Mouse (Mus musculus) urinary bladder, postnatal 10 days (tissue): Measurements from ENCODE around the gene Hacd1.
"Not testable (repeated sequence)": the region's sequence is repeated elsewhere in the genome, so short reads cannot be mapped to it uniquely, and the experiment has no call there.

Experiments used
- DNase-seq: peaks from one replicate; pipeline ENCODE4 v3.0.0; 2022; ENCODE audit warnings: low spot score

Gene Hacd1

DNA sequence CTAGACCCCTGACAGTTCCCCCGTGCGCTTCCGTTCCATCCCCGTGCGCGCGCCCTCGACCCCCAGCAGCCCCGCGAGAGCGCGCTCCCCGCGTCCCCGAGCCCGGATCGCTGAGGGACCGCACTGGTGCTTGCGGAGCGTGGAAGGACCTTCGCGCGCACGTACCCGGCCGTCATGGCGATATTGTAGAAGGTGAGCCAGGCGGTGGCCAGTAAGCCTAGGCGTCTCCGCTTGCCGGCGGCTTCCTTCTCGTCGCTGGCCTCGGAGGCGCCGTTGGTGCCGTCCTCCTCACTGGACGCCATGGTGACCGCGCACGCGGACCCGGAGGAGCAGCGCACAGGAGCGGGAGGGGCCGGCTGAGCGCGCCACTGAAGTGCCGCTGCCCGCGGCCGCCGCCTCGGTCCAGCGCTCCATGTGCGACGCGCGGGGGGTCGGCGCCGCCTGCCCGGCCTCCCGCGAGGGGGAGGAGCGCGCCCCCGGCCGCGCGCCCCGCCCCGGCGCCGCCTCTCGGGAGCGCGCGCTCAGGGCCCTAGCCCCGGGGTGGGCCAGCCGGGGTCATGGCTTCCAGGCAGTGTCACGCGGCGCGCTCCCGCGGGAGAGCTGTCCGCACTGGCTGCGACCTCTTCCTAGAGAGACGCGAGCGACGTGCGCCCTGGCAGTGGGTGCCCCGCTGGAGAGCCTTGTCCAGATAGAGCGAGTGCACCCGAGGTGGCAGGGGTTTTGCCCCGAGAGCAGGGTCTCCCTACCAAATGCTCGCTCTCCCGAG, at the start of gene Hacd1:
Hacd1 (minus strand) TSS at position 570 of the 766 bp plus-strand sequence.
- DNase-seq = no peak

DNA sequence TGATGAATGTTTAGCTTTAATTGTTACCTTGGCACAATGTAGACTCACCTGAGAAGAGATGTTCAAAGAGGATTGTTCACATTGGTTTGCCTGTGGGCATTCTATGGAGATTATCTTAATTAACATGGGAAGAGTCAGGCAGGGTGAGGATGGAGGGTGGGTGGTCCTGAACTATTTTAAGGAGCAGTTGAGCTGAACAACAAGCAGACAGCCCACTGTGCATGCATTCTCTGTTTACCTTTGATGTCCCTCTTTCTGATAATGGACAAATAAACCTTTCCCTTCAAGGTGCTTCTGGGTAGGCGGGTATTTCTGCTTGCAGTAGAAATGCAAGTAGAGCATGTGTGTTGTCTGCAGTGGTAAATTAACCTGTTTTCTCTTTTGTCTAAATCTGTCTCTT, 48.0 kb upstream of the Hacd1 start:
- no peak for DNase-seq

DNA sequence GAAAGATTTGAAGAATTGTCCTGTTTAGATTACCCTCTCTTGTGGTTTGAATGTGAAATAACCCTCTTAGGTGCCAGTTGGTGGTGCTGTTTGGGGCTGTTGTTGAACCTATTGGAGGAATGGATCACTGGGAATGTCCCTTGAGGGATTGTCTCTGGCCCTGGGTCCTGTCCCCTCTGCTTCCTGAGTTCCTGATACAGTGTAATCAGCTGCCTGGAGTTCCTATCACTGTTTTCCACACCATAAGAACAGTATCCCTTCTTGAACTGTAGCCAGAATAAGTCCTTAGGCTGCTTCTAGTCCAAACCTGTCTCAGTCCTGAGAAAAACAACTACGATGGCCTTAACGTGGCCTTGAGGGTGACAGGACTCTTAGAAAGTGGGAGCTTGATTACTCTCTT, 46.7 kb upstream of the Hacd1 start:
- no peak for DNase-seq

DNA sequence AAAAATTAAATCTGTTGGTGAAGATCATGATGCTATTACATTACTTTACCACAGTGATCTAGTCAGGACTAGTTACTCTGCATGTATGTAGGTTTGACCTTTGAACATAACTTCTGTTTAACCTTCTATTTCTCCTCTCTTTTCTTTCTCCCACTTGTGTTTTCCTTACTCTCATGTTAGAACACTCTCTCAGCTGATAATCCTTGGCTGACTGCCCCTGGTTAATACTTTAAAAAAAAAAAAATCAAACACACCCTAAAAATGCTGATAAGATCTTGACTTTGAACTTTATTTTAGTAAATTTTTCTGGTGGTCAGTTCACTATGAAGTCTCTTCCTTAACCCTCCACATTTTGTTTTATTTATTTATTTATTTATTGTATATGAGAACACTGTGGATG, 44.6 kb upstream of the Hacd1 start:
- DNase-seq = no peak

DNA sequence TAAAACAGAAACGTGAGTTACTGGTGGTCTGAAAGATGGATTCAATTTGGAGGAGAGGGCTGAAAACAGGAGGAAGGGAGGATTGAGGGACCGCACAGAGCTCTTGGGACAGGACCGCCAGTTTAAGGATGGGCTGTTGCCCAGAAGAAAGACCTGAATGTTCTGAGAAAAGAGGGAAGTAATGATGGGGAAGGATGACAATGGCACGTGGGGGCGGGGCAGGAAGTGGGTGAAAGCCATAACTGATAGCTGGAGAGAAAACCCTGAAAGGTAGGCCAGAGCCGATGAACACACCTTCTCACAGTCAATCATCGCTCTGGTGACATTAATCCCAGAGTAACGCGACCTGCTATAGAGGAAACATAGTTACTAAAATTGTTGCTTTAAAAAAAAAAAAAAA, 22.6 kb upstream of the Hacd1 start:
- not testable (repeated sequence) for DNase-seq

DNA sequence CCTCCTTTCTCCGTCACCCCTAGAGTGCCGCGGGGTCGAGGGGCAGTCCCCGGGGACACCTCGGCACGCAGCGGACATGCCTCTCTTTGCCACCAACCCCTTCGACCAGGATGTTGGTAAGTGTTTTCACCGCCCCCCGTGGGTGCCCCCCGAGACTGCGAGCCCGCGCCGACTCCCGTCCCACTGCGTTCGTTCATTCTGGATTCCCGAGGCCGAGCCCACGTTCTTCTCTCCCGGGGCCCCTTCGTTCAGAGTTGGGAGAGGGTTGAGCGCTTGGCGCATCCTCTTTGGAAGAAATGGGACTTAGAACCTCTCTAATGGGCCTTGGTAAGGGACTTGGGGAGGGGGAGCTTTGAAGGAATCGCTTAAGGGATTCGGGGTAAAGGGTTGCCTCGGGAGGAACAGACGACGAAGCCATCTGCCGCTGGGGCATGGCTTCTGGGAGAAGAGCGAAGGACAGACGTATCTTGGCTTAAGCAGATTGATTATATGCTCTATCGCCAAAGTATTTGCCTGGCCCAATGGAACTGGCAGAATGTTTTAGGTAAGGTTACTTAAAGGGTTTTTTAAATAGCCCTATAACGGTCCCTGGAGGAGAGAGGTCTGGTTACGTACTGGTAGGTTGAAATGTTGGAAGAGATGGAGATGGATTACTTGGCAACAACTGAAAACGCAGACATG, 18.4 kb upstream of the Hacd1 start:
- no peak for DNase-seq

DNA sequence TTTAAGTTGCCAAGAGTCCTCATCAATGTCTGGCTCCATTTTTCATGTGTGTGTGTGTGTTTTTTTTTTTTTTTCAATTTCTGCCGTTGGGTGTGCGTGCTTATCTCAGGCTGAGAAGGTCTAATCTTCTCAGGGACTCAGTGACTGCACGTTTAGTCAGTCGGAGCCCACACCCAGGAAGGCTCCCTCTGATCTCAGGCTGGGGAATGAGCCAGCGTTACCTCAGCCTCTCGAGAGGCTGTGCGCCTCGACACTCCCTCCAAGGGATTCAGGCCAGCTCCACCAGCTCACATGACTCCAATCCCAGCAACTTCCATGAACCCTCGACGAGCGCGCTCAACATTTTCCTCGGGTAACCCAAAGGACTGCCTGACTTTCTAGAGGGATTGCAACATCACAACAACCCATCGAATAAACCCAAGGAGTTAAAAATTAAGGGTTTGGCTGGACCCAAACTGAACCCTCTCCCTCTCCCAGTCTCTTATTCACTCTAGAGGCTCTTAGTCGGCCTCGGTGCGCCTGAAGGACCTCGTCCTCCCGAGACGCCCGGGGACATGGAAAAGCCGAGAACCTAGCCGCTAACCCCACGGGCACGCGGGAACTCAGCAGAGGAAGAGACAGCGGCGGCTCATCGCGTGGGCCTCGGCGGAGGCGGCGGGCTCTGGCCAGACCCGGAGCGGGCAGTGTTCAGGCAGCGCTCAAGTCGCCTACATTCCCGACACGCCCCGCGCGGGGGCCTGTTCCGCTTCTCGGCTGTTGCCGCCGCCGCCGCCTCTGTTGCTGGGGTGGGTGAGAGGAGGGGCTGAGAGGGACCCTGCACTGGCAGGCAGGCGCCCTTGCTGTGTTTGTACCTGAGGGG, 17.7 kb upstream of the Hacd1 start, which contains the start of gene Stam:
Stam (plus strand) TSS at position 737 of the 859 bp plus-strand sequence.
- DNase-seq = peak; percentile 69

DNA sequence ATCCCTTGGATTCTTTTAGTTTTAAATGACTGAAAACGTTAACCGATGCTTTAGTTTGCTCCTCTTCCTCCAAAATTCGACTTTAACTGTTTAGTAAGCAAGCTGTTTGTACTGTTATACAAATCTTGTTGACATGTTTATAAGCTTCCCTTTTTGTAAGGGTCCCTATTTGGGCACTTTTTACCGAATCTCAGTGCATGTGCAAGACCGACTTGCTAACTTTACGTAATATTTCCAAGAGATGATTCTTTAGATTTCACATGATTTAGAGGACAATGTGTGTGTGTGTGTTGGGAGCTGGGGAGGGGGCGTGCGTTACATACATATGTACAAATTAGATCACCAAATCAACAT, 17.1 kb upstream of the Hacd1 start:
- DNase-seq = no peak

DNA sequence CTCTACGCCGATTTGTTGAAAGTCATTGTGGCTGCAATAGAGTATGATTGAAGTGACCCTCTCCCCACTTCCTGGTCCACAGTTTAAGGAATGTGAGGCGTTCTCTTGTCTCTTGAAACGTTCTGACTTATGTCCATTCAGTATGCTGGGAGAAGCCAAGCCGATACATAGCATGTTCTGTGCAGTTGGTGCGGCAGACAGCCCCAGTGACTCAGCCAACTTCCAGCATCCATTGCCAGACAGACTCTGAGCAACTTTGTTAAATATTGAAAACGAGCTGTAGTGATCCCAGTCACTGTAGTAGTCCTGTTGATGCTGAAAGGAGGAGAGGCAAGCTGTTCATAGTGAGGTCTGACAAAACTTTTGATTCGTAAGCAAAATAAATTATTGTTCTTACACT, 14.5 kb upstream of the Hacd1 start:
- no peak for DNase-seq

DNA sequence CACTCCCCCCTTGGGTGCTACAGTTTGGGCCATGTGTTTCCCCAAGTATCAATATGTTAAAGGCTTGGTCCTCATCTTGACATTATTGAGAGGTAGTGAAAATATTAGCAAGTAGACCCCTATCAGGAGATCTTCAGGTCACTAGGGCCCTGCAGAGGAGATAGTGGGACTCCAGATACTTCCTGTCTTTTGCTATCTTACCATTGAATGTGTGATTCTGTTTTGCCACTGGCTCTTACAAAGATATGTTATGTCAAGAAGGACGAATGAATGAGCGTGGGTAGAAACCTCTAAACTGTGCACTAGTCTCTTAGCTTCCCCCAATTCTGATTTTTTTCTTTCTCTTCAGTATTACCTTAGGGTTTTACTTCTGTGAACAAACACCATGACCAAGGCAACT, 13.1 kb upstream of the Hacd1 start:
- DNase-seq = no peak

DNA sequence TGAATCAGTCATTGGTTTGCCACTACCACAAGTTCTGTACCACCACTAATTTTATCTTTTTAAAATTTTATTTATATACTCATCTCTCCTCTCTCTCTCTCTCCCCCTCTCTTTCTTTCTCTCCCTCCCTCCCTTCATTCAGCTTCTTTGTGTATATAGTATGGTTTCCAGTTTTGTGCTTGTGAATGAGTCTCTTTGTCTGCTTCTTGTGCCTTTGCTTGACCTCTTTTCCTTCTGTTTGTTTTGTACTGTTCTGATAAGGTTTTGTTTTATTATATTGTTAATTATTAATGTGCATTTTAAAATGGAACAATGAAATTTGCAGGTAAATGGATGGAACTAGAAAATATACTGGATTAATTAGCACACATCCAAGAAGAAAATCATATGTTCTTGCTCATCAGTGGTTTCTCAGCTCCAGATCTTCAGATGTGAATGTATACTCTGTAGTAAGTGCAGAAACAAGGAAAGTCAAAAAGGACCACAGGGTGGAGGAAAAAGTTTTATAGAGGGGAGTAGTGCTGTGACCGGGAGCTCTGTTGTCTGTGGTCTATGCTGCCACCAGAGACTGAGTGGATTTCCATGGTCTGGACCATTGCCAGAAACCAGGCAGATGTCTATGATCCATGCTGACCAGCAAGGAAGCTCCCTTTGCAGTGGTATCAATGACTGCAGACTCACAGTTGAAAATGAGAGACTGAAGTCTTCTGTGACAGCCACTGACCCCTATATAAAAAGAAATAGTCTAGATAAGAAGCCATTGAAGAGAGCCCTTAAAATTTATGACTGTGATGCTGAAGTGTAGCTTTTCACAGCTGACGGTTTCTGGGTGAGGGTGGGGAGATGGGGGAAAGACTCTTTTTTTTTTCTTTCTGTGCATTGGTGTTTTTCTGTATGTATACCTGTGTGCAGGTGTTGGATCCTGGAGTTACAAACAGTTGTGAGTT, 10.0 kb upstream of the Hacd1 start:
- DNase-seq = no peak

DNA sequence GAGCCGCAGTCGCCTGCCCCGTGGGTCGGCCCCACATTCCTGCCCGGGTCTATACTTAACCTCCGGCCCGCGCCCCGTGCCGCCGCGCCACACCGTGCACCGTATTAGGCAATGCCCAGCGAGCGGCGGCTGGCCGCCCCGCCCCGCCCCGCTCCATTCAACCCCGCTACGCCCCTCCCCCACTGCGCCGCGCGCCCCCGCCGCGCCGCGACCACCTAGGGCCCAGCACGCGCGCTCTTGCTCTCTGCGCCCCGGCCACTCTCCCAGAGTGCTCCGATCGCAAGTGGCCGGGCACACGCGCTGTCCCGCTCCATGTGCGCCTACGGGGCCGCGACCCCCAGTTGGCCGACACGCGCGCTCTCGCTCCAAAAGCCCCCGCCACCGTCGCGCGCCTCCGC, 768 bp downstream of the Hacd1 start:
- peak; percentile 25 for DNase-seq

DNA sequence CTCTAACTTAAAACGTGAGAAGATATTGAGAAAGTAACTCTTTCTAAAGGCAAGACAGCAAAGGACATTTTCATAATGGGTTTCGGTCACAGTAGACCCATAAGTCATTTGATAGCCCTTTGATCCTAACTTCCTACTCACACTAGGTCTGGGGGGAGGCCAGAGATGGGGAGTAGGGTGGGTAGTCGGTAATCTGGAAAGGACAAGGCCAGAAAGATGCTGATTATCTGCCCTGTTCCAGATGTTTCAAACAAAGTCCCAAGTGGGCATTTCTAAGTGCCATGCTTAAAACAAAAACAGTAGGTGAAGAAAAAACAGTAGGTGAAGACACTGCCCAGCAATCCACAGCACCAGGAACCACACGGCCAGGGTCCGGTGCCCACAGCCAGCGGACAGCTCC, 1.2 kb downstream of the Hacd1 start:
- no peak for DNase-seq

DNA sequence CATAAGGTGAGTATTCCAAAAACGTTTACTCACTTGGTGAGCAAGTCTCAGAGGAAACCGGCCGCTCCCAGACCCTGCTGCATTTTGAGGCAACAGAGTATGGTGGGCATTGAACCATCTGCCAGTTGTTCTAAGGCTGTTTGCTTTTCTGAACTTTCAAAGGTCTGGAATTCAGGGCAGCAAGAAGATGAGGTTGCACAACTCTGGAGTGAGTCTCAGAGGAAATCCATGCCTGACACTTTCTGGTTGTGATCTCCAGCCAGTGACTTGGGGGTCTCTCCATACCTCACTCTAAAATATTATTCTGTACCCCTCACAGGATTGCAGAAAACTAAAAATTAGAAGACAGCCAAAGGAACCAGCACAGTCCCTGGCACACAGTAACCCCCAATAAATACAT, 1.8 kb downstream of the Hacd1 start:
- no peak for DNase-seq

DNA sequence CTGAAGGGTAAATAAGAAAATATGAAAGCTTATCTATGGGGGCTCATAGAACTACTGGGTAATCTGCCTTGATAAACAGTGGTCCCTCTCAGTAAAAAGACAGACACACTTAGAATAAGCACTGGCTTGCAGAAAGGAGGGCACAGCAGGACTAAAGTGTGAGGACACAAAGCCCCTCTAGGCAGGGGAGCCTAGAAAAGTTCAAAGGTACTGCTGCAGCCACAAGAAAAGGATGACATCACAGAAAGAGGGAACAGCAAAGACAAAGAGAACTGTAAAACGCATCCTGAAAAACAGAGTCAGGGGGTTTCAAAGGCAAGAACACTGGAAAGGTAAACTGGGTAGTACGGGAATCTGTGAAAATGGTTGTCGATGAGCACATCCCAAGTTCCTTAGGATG, 2.3 kb downstream of the Hacd1 start:
- DNase-seq = no peak

DNA sequence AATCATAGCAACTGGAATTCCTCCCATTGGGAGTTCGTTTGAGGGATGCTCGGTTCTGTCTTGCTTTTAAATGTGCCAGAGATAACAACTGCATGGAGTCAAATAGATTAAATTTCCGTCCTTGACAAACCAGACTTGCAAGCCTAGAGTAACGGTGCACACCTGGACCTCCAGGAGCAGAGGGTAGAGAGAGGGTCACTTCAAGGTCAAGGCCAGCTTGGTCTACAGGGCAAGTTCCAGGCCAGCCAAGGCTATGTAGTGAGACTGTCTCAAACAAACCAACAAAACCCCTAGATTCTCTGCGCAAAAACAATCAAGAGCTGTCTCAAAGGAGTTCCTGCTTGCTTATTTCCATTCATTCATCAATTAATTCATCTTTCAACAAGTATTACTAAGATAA, 7.1 kb downstream of the Hacd1 start:
- no peak for DNase-seq

DNA sequence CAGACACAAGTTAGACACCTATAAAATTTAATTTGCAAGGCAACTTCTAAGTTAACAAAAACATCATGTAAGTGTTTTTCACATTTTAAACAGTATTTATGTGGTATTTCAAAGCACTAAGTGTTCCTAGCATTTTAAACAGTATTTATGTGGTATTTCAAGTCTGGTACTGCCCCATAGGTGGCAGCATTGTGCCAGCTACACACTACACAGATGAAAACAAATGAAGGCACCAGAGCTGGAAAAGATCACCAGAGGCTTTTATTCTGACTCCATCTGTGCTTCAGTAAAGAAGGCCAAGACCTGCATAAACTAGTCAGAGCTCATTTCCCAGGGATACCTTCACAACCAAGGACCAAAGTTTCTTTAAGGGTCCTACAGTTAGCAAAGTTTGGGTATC, 7.6 kb downstream of the Hacd1 start:
- no peak for DNase-seq

DNA sequence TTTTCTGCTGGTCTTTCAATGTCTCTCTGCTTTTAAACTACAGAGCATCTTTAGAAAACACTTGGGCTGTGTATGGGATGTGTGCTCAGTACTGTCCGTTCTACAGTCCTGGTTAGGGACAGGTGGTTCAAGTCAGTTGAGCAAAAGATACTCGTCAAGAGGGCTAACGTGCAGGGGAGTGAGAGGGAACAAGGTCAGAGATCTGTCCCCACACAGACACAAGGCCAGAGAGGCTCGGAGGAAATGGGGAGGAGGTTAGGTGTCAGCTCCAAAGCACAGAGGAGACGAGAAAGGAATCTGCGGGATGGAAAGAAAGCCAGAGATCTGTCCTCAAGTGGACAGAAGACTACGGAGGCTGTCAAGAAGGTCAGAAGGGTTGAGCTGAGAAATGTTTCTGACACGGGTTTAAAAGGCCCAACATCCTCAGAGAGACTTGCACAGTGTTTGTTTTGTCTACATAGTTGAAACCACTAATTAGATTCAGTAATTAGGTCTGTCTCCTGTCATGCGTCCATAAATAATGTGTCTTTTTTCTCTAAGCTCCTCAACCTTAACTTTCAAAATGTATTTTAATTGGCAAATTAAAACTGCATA, 12.3 kb downstream of the Hacd1 start:
- no peak for DNase-seq

DNA sequence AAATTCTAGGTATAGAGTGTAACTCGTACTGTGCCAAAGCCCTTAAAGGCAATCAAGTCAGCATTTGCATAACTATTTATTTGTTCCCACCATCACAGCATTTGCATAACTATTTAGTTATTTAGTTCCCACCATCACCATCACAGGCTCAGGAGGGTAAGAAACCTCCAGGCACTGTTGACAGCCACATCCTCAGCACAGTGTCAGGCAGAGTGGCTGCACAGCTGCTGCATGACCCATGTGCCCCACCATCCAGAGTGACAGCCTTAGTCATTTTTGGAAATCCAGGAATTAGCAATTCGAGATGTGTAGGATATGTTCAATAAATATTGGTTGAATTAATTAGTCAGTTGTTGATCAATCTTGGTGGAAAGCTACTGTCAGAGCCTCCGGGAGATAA, 12.9 kb downstream of the Hacd1 start:
- no peak for DNase-seq

DNA sequence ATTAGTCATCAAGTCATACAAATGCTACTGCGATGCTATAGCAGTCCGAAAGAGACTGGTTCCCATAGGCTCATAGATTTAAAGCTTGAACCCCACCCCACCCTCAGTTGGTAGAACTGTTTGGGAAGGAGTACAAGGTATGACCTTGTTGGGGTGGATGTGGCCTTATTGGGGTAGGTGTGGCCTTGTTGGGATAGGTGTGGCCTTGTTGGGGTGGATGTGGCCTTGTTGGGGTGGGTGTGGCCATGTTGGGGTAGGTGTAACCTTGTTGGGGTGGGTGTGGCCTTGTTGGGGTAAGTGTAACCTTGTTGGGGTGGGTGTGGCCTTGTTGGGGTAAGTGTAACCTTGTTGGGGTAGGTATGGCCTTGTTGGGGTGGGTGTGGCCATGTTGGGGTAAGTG, 14.7 kb downstream of the Hacd1 start:
- DNase-seq = no peak

DNA sequence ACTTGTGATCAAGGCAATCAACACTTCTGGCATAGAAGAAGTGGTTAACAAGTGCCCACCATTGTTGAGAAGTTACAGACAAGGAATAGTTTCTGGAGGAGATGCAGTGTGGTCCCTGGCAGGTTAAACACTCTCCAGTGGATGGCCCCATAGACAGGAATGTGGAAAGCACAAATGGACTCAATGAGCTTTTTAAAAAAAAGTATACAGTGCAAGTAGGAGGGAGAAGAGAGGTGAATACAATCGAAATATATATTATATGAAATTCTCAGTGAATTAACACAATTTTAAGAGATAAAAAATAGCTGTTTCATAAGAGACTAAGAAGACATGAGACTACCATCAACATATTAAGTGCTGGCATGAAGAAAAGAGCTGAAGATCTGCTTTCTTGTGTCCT, 36.7 kb downstream of the Hacd1 start:
- no peak for DNase-seq
